Mouse (Mus musculus) bone marrow macrophage, adult 2 months (primary cell): ENCODE data around the gene Gm11937. TPM values are rescaled to one million over a fixed set of nuclear protein-coding genes. Genes with fewer than 3 reads are reported as not detected.

ENCODE experiments used
- H3K27ac ChIP-seq: 2 replicates; pipeline ENCODE4 v1.5.1; 2012; ENCODE audit warnings: low read depth, low read length; ENCODE audit not compliant: insufficient read depth
- H3K4me1 ChIP-seq: 2 replicates; pipeline ENCODE4 v1.6.1; 2012; ENCODE audit warnings: low read length; ENCODE audit not compliant: control insufficient read depth, insufficient read depth
- H3K4me3 ChIP-seq: 2 replicates; pipeline ENCODE4 v1.5.1; 2012; ENCODE audit warnings: mild to moderate bottlenecking, low read length, moderate library complexity; ENCODE audit not compliant: insufficient read depth
- CTCF ChIP-seq: IDR thresholded peaks from 2 replicates; pipeline ENCODE4 v1.5.1; 2012; ENCODE audit warnings: low read depth, mild to moderate bottlenecking, low read length, moderate library complexity
- POLR2A ChIP-seq: IDR thresholded peaks from 2 replicates; pipeline ENCODE4 v1.6.1; 2012; ENCODE audit warnings: mild to moderate bottlenecking, low read depth, low read length, borderline replicate concordance
- polyA plus RNA-seq: library from polyadenylated mRNA; stranded (reverse); fragments of >200 nt; gene quantifications from 2 replicates; pipeline ENCODE4 v1.2.4, GENCODE M21; 2012; ENCODE audit not compliant: missing spikeins, insufficient read depth, insufficient read length

The Gm11937 gene
- polyA plus RNA-seq, 1 experiment: not detected

GRCm38 (mm10) chr11:99581564-99581963 lies 28.4 kb downstream of the Gm11937 start:
- no peak overlapping the region for H3K27ac ChIP-seq
- no peak overlapping the region for H3K4me3 ChIP-seq
- no peak for TF ChIP-seq CTCF
- H3K4me1 ChIP-seq: no peaks in the 10 kb centered on the region

- TF ChIP-seq POLR2A (no peak), CTCF (no peak)
- no peak overlapping the region for H3K4me3 ChIP-seq
- H3K27ac ChIP-seq: no peak overlapping the region
- H3K4me1 ChIP-seq: no peaks in the 10 kb centered on the region
Observed at GRCm38 (mm10) chr11:99581051-99581450, 28.9 kb downstream of the Gm11937 start.

- H3K27ac ChIP-seq: no peak within 1 kb of the TSS
- no peak within 1 kb of the TSS for H3K4me3 ChIP-seq
- no peak for TF ChIP-seq POLR2A
- TF ChIP-seq CTCF: no peak
- no peaks in the 10 kb centered on the region for H3K4me1 ChIP-seq
Observed at GRCm38 (mm10) chr11:99580636-99581035, 29.4 kb downstream of the Gm11937 start, which contains the start of gene Krtap1-5. Krtap1-5 (minus strand) TSS chr11:99581016.

GRCm38 (mm10) chr11:99574106-99574505 lies 35.9 kb downstream of the Gm11937 start:
- Histone ChIP-seq H3K27ac (no peak overlapping the region), H3K4me3 (no peak overlapping the region), H3K4me1 (no peaks in the 10 kb centered on the region)
- no peak for TF ChIP-seq POLR2A
- TF ChIP-seq CTCF: peak; percentile 76

- TF ChIP-seq CTCF: no peak
- no peak for TF ChIP-seq POLR2A
- no peak overlapping the region for H3K27ac ChIP-seq
- H3K4me3 ChIP-seq: no peak overlapping the region
- no peaks in the 10 kb centered on the region for H3K4me1 ChIP-seq
Observed at GRCm38 (mm10) chr11:99573164-99573563, 36.8 kb downstream of the Gm11937 start.

- no peak within 1 kb of the TSS for H3K4me3 ChIP-seq
- H3K27ac ChIP-seq: no peak within 1 kb of the TSS
- TF ChIP-seq POLR2A (no peak), CTCF (no peak)
- no peaks in the 10 kb centered on the region for H3K4me1 ChIP-seq
Observed at GRCm38 (mm10) chr11:99566530-99566929, 43.5 kb downstream of the Gm11937 start, which contains the start of gene Krtap3-1. Krtap3-1 (minus strand) TSS chr11:99566630.

- Histone ChIP-seq H3K27ac (no peak overlapping the region), H3K4me3 (no peak overlapping the region), H3K4me1 (no peaks in the 10 kb centered on the region)
- TF ChIP-seq POLR2A (no peak), CTCF (no peak)
Observed at GRCm38 (mm10) chr11:99562580-99562979, 47.4 kb downstream of the Gm11937 start.

Other genes with a start within 250 kb of the Gm11937 start
- not detected in 2 replicates for gene Krt28, start 235.3 kb downstream of the Gm11937 start, polyA plus RNA-seq
- 5.0 and 6.4 TPM in 2 replicates for gene Krt10, start 220.8 kb downstream of the Gm11937 start, polyA plus RNA-seq
- not detected in 2 replicates for gene Krt12, start 187.9 kb downstream of the Gm11937 start, polyA plus RNA-seq
- not detected in 2 replicates for gene Krt20, start 172.0 kb downstream of the Gm11937 start, polyA plus RNA-seq
- not detected in 2 replicates for gene Krt23, start 117.1 kb downstream of the Gm11937 start, polyA plus RNA-seq
- gene Krt39, start 88.9 kb downstream of the Gm11937 start, polyA plus RNA-seq: not detected in 2 replicates
- not detected in 2 replicates for gene Krt40, start 67.0 kb downstream of the Gm11937 start, polyA plus RNA-seq
- not detected in 2 replicates for gene Krtap3-3, start 59.3 kb downstream of the Gm11937 start, polyA plus RNA-seq
- gene Krtap3-2, start 53.3 kb downstream of the Gm11937 start, polyA plus RNA-seq: not detected in 2 replicates
- not detected in 2 replicates for gene Gm11939, start 50.7 kb downstream of the Gm11937 start, polyA plus RNA-seq
- not detected in 2 replicates for gene Krtap3-1, start 43.6 kb downstream of the Gm11937 start, polyA plus RNA-seq
- not detected in 2 replicates for gene Krtap1-5, start 29.2 kb downstream of the Gm11937 start, polyA plus RNA-seq
- gene Krtap1-4, start 26.5 kb downstream of the Gm11937 start, polyA plus RNA-seq: not detected in 2 replicates
- gene Krtap1-3, start 18.9 kb downstream of the Gm11937 start, polyA plus RNA-seq: not detected in 2 replicates
- not detected in 2 replicates for gene Krtap9-3, start 12.1 kb downstream of the Gm11937 start, polyA plus RNA-seq
- not detected in 2 replicates for gene Gm11938, start 6.9 kb downstream of the Gm11937 start, polyA plus RNA-seq
- not detected in 2 replicates for gene Krtap2-4, start 4.7 kb upstream of the Gm11937 start, polyA plus RNA-seq
- gene Gm11562, start 10.2 kb upstream of the Gm11937 start, polyA plus RNA-seq: not detected in 2 replicates
- not detected in 2 replicates for gene Krtap4-1, start 18.0 kb upstream of the Gm11937 start, polyA plus RNA-seq
- not detected in 2 replicates for gene Krtap4-2, start 24.9 kb upstream of the Gm11937 start, polyA plus RNA-seq
- gene Krtap4-7, start 33.9 kb upstream of the Gm11937 start, polyA plus RNA-seq: not detected in 2 replicates
- gene Gm11555, start 40.0 kb upstream of the Gm11937 start, polyA plus RNA-seq: not detected in 2 replicates
- gene Gm11563, start 48.8 kb upstream of the Gm11937 start, polyA plus RNA-seq: not detected in 2 replicates
- not detected in 2 replicates for gene Krtap4-6, start 55.8 kb upstream of the Gm11937 start, polyA plus RNA-seq
- not detected in 2 replicates for gene Gm14190, start 80.6 kb upstream of the Gm11937 start, polyA plus RNA-seq
- gene Gm14180, start 124.1 kb upstream of the Gm11937 start, polyA plus RNA-seq: not detected in 2 replicates
- gene Gm11595, start 162.7 kb upstream of the Gm11937 start, polyA plus RNA-seq: not detected in 2 replicates
- gene Krtap4-8, start 170.5 kb upstream of the Gm11937 start, polyA plus RNA-seq: not detected in 2 replicates
- gene Krtap4-9, start 175.0 kb upstream of the Gm11937 start, polyA plus RNA-seq: not detected in 2 replicates
- gene Gm11596, start 183.3 kb upstream of the Gm11937 start, polyA plus RNA-seq: not detected in 2 replicates
- not detected in 2 replicates for gene Gm11569, start 188.7 kb upstream of the Gm11937 start, polyA plus RNA-seq
- not detected in 2 replicates for gene Gm11554, start 194.3 kb upstream of the Gm11937 start, polyA plus RNA-seq
- gene Krtap4-13, start 199.7 kb upstream of the Gm11937 start, polyA plus RNA-seq: not detected in 2 replicates
- not detected in 2 replicates for gene Gm11564, start 205.5 kb upstream of the Gm11937 start, polyA plus RNA-seq
- not detected in 2 replicates for gene 2300003K06Rik, start 227.9 kb upstream of the Gm11937 start, polyA plus RNA-seq
- gene Krtap4-16, start 241.4 kb upstream of the Gm11937 start, polyA plus RNA-seq: not detected in 2 replicates
- not detected in 2 replicates for gene Gm11568, start 247.7 kb upstream of the Gm11937 start, polyA plus RNA-seq